Mouse (Mus musculus): ENCODE measurements at regions not wholly inside any gene's neighbourhood (a gene's known extent, or its start where the extent isn't known, plus 50 kb on each side); places are given as distances from the start of the nearest gene placed in this dataset.

DNA sequence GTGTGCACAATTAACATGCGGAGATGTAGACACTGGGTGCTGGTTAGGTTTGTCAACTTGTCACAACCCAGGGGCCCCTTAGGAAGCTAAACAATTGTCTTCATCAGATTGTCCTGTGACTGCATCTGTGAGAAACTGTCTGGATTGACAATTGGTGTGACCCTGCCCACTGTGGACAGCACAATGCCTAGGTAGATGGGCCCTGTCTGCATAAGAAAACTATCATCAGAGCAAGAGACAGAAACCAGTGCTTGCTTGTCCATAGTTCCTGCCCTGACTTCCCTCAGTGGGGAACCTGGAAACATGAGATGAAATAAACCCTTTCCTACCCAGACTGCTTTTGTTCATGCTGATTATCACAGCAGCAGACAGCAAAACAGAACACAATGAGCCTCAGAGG, 63.5 kb upstream of the Tyw5 start:
- no peak for DNase-seq (ENCODE audit: low spot score in 2 of 2)

DNA sequence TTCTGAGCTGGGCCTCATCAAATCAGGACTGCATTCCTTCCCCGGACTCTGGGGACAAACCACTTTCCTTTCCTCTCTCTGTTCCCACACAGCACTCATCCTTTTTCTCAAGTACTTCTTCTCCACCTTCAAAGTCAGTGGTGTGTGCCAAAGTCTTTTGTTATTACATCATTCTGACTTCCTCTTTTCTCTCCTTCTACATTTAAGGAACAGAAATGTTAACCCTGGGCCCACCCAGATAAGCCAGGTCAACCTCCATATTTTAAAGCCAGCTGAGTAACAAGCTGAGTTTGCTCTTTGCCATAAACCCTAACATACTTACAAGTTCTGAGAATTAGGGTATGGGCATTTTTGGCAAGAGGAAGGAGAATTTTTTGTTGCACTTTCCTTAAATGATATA, 65.3 kb upstream of the Tyw5 start:
- DNase-seq (ENCODE audit: low spot score in 2 of 2), result no peak

DNA sequence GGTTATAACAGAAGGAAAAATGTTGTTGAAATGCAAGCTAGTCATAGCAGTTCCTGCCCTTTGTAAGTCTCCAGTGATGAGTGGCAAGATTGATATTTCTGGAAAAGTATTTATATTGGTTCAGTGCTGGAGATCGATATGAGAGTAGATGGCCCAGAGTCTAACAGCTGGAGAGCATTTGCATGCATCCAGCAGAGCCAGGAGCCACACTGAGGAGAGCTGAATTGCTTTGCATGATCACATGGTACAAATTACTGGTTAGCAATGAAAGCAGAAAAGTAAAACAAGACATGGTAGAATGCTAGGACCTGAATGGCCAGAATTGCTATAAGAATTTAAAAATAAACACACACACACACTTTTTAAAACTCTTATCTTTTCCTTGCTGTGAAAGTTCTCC, 70.8 kb upstream of the Tyw5 start:
- no peak for DNase-seq (ENCODE audit: low spot score in 2 of 2)

GRCm38 (mm10) chr1:57478151-57478550, 71.2 kb upstream of the Tyw5 start:
- no peak for DNase-seq (ENCODE audit: low spot score in 2 of 2)

DNA sequence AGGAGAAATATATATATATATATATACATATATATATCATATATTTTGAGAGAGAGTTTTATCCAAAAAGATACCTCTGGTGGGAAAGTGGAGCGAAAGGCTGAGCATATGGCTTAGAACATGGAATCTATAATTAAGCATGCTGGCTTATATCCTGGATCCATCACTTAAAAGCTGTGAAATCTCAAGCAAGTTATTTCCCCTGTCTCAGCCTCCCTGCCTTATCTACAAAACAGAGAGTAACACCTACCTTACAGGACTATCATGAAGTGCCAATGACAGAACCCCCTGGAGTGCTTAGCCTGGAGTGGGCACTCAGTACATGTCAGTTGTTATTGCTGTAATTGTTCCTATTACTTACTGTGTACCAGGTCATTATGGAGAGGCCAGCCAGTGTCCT, 71.9 kb upstream of the Tyw5 start:
- no peak for DNase-seq (ENCODE audit: low spot score in 2 of 2)

GRCm38 (mm10) chr1:57479566-57479965, 72.7 kb upstream of the Tyw5 start:
- DNase-seq (ENCODE audit: low spot score in 2 of 2), result no peak

DNA sequence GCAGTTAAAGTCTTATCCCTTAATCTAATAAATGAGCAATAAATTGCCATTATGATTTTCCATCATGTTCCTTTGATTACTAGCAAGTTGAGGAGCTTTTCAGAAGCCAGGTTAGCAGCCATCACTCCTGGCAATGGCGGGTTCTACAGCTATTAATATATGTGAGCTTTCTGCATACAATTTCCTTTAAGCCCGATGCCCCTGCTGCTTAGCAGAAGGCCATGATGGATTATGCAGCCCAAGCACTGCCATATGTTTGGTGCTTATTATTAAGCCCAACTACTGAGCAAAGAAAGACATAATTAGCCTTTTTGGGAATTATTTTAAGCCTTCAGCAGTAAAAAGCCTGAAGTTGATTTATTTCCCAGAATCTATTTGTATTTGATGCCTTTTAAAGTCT, 82.3 kb upstream of the Tyw5 start:
- no peak for DNase-seq (ENCODE audit: low spot score in 2 of 2)

DNA sequence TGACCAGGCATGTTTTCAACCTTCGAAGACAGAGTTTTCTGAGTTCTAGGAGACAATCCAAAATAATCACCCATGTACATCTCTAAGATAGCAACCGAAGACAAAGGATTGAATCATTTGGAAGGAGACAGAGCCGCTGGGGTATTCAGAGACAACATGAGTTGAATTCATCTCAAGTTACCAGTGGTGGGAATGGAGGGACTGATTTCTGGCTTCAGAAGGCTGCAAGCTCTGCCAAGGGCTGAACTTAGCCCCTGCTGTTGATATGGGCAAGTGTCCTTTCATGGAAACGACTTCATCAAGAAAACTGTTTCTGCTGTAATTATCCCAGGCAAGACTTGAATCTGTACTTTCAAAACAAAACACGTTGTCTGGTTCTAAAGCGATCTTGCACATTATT, 82.7 kb upstream of the Tyw5 start:
- peak in 1 of 2 experiments; percentile 24 for DNase-seq (ENCODE audit: low spot score in 2 of 2)

GRCm38 (mm10) chr1:57490021-57490420, 83.1 kb upstream of the Tyw5 start:
- DNase-seq (ENCODE audit: low spot score in 2 of 2), result no peak

DNA sequence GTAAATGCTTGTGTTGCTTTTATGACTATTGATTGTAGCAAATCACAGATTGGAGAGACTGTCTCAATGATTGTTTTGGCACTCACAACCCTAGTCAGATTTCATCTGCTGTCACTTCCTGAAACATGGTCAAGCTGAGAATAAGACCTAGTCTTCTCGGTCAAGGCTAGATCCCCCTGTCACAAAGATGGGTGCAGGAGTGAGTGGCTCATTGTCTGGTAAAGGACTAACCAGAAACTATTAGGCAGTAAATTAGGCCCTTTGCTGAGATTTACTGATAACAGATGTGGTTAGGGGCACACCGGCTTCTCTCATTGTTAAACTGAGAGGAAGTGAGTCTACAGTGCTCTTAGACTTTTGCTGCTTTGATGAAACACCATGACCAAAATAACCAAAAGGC, 85.8 kb upstream of the Tyw5 start:
- no peak for DNase-seq (ENCODE audit: low spot score in 2 of 2)

GRCm38 (mm10) chr1:57497489-57498037, 90.7 kb upstream of the Tyw5 start:
- DNase-seq (ENCODE audit: low spot score in 2 of 2), result no peak

DNA sequence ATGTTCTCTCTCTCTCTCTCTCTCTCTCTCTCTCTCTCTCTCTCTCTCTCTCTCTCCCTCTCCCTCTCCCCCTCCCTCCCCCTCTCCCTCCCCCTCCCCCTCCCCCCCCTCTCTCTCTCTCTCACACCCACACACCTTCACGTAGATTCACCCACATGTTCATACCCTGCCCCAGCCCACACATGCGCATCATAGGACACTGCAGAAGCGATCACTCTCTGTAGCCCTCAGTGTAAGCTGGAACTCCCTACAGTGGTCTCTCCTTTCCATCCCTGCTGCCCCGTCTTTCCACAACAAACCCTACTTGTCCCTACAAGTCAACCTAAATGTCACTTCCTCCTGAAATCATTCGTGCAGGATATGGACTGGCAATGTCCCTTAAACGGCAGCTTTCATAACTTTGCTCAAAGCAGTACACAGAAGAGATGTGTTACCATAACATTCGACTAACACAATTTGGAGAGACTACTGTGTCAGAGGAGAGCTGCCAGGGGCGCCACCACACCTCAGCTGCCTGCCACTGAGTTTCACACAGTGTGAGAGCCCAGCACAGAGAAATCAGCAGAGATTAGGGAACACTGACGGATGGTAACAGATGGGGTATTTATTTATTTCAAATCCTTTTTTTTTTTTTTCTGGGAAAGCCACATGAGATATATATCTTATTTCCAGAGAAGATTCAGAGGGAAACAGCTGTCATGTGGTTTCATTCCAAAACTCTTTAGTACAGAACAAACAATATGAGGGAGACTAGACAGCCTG, 103.6 kb upstream of the Tyw5 start:
- peak in 1 of 2 experiments; percentile 22 for DNase-seq (ENCODE audit: low spot score in 2 of 2)

- no peak for DNase-seq (ENCODE audit: low spot score in 2 of 2)
These were observed 105.0 kb upstream of the Tyw5 start for GRCm38 (mm10) chr1:57511902-57512301.

GRCm38 (mm10) chr1:57512516-57512915, 105.6 kb upstream of the Tyw5 start:
- DNase-seq (ENCODE audit: low spot score in 2 of 2), result peak in 1 of 2 experiments; percentile 25

GRCm38 (mm10) chr1:57525965-57526364, 119.1 kb upstream of the Tyw5 start:
- DNase-seq (ENCODE audit: low spot score in 2 of 2), result no peak

DNA sequence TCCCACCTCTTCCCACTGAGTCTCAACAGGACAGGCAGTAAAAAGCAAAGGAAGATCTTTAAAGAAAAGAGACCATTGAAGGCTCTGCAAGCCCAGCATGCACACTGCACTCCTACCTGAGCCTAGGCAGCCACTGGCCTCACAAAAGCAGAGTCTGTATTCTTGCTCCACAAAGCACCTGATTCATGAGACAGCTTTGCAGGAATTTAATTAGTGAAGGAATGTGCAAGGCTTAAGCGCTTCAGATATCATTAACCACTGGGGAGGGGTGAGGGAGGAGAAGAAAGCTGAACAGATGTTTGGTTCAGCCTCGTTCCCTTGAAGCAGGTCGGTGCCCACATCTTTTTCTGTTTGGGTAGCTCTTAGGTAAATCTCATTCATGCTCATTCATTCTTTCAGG, 121.8 kb upstream of the Tyw5 start:
- no peak for DNase-seq (ENCODE audit: low spot score in 2 of 2)

GRCm38 (mm10) chr1:57529320-57529719, 122.4 kb upstream of the Tyw5 start:
- no peak for DNase-seq (ENCODE audit: low spot score in 2 of 2)

DNA sequence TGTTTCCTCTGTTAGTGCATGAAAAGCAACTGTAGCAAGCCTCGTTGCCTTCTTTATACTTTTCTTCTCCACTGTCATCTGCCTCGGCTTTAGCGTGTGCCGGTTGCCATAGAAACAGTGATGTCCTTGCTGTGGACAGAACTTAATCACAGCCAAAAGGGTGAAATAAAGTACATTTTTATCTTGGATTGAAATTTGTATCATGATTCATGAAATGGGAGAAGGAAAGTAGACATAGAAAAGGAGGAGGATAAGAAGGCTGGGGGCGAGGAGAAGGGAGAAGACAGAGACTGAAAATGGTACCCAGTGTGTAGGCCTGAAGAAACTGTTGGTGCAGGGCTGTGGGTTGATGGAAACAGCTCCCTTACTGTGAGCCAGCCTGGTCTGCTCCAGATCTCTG, 130.5 kb upstream of the Tyw5 start:
- DNase-seq (ENCODE audit: low spot score in 2 of 2), result no peak

DNA sequence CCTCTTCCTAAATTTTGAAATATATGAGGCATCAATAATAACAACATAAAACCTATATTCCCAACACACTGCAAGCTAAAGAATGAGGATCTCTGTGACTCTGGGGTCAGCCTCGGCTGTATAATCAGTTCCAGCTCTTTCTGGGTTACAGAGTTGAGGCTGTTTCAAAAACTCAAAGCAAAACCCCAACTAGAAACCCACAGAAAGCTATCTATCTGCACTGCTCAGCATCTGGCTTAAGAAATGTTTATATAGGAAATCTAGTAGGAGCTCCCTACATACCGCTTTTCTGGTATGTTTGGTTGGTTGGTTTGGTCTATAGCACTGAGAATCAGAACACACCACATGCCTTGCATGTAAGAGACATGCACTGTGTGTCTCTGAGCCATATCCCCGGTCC, 137.8 kb upstream of the Tyw5 start:
- no peak for DNase-seq (ENCODE audit: low spot score in 2 of 2)

DNA sequence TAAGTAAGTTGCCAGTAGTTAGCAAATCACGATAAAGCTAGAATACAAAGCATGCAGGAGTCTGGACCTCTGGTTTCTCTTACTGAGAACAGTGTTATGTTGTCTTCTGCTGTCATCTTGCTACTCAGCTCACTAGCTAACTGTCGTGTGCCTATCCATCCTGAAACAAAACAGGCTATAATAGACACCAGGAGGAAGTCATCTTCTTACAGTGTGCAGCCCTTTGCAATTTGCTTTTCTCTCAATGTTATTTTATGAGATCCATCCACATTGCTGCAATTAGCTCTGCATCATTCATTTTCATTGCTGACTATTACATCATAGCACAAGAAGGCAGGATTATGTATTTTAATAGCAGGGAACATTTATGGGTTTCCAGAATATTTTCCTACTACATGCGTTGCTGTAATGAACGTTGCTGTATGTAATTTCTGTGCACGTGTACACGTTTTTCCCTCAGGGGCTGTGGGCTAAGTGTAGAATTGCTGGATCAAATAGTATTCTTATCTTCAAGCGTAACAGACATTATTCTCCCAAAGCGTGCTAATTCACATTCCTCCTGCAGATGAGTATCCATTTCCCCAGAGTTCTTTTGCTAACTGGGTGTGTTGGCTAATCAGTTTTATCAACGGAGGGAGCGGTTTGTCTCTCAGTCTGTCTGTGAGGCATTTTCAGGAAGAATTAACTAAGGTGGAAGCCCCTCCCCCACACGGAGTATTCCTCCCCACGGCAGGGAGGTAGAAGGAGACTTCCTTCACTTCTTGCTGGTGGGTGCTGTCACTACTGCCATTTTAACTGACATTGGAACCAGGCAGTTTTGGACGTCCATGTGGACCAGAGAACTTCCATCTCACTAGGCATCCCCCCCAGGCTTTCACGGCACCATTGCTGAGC, 139.1 kb upstream of the Tyw5 start:
- DNase-seq (ENCODE audit: low spot score in 2 of 2), result no peak

DNA sequence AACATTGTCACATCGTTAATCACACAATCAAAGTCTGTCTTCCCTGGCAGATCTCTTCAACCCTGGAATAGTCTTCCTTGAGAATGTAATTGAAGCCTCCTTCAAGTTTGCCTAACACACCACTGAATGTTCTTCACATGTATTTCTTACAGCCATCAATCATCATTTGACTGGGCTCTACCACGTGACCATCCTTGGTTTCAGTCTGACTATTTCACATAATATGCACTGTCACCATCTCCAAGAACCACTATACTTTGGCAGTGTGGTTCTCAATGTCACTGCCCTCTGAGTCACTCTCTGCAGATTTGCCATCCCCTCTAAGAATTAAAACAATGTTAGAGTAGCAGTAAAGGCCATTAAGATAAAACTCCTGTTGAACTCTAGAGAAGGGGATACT, 154.6 kb upstream of the Tyw5 start:
- DNase-seq (ENCODE audit: low spot score in 2 of 2), result no peak

DNA sequence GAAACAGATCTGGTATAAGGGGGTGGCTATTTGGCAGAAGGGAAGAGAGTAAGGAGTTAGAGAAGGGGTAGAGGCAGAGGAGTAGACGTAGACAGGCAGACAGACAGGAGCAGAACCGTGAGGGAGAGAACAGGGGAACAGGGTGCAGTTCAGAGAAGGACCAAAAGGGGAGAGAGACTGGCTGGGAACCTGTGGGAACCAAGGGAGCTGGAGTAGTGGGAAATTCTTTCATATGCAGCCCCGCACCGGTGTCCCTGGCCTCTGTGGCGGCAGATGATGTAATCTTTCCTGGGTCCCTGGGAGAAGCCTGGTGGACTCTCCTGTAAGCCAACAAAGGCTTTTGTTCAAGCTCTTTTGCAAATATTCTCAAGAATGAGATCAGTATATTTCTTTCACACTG, 157.8 kb upstream of the Tyw5 start:
- DNase-seq (ENCODE audit: low spot score in 2 of 2), result no peak
